Mouse (Mus musculus): ENCODE results near the gene Strip2.

Gene Strip2

DNA sequence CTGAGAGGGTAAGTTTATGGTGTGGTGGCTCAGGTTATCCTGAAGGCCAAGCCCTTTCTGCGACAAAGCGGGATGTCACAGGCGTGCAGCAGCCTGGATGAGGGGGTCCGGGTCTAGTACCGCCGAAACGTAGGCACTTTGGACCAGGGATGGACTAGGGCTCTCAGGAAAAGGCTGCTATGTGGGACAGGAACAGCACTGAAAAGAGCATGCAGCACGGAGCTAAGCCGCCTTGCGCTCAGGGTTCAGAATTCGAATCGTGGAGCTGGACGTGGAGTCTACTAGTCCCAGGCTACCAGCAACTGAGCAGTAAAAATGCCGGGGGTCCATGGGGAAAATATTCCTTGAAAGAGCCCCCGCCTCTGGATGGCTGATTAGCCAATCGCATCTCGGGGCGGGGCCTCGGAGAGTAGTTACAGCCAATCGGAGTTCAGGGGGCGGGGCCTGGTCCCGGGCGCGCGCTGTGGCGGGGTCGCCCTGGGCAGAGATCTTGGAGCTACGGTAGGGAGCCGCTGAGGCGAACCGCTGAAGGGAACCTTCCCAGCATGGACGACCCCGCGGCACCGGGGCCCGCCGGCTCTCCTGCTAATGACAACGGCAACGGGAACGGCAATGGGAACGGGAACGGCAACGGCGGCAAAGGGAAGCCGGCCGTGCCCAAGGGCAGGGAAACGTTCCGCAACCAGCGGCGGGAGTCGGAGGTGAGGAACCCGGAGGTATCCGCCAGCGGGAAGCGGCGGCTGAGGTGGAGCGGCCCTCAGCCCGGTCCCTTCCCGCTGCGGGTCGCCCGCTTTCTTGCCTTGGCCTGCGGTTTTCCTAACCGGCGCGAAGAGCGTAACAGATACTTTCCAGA, at the start of gene Strip2:
Gene Strip2 (plus strand): TSS at position 483 of the 853 bp plus-strand sequence.
- DNase-seq (ENCODE audit: low spot score) = peak; percentile 75

DNA sequence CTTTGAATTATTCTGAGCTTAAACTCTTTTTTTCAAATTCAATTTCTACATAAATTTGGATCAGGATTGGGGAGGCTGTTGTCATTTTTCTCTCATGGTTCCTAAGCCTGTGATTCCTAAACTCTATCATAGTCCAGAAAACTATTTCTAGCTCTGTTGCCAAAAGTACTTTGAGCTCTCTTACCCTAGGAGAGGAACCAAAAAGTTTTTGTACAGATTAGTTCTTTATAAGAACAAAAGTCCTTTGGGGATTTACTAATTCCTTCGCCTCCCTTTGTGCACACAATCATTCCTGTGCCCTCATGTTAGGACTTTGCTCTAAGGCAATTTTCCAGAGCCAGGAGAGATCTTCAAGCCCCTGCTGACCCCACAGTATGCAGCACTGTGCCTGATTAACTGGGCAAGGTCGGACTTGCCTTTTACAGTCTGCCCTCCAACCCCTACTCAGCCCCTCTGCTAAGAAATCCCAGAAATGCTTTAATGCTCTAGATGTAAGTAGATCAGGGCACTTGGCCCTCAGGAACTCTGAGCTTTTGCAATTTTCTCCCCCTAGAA, 48.4 kb upstream of the Strip2 start:
- no peak for DNase-seq (ENCODE audit: low spot score)

DNA sequence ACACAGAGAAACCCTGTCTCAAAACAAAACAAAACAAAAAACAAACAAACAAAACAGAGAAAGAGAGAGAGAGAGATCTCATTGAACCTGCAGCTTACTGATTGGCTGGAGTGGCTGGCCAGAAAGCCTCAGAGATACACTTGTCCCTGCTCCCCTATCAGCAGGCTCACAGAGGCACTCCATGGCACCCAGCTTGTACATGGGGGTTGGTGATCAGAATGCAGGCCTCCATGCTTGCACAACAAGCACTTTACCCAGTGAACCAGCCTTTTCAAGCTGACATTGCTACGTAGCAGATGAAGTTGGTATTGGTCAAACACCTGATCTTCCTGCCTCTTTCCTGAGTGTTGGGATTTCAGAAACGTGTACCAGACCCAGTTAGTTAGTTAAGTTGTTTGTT, 43.2 kb upstream of the Strip2 start:
- no peak for DNase-seq (ENCODE audit: low spot score)

DNA sequence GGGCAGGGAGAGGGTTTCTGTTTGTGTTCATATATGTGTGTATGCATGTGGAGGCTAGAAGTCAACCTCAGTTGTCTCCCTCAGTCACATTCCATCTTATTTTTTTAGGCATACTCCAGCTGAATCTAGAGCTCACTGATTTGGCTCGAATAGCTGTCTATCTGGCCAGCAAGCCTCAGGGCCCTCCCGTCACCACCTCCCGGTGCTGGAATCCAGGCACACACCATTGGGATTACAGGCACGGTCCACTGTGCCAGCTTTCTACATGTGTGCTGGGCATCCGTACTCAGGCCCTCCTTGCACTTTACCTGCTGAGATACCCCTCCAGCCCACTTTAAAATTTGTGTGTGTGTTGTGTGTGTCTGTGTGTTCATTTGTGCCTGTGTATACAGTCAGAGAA, 41.2 kb upstream of the Strip2 start:
- no peak for DNase-seq (ENCODE audit: low spot score)

GRCm38 (mm10) chr6:29876782-29877181, 40.0 kb upstream of the Strip2 start:
- no peak for DNase-seq (ENCODE audit: low spot score)

DNA sequence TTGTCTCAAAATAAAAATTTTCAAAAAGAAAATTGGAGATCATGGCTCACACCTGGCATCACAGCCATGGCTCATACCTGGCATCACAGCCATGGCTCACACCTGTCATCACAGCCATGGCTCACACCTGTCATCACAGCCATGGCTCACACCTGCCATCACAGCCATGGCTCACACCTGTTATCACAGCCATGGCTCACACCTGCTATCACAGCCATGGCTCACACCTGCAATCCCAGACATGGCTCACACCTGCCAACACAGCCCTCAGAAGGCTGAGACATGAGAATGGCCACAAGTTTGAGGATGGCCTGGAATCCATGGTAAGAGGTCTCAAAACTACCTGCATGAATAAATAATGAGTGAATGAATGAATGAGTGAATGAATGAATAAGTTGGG, 37.2 kb upstream of the Strip2 start:
- DNase-seq (ENCODE audit: low spot score) = no peak

- DNase-seq (ENCODE audit: low spot score) = no peak
Observed at GRCm38 (mm10) chr6:29880796-29881195, 36.0 kb upstream of the Strip2 start.

DNA sequence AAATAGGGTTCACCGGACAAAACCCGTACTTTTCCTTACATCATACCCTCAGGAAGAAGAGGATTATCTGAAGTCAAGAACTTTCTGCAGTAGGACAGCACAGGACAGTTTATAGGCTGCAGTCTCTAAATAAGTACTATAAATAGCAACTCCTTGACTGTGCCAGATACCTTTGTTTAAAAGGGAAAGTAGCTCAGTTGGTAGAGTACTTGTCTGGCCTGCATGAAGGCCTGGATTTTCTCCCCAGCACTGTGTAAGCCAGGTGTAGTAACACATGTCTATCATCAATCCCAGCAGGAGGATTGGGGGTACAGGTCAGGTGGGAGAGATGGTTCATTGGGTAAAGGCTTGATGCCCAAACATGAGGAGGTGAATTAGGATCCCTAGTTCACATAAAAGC, 34.9 kb upstream of the Strip2 start:
- no peak for DNase-seq (ENCODE audit: low spot score)

GRCm38 (mm10) chr6:29882870-29883269, 33.9 kb upstream of the Strip2 start:
- DNase-seq (ENCODE audit: low spot score) = no peak

- DNase-seq (ENCODE audit: low spot score) = no peak
Observed at GRCm38 (mm10) chr6:29891151-29891550, 25.7 kb upstream of the Strip2 start.

DNA sequence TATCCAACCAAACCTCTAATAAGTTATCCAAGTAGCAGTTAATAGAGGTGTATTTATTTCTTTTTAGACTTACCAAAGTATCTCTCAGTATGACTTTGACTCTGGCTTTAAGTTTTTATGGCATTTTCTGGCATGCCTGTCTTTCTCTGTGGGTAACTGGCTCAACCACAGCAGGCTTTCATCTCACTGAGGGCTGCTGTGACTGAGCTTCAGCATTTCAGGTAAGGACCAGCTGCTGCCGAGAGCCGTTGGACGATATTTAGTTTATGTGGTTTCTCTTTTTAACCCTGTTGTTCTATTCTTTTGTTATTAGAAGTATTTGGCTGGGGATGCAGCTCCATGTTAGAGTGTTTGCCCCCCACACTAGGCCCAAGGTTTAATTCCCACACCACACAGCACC, 19.8 kb upstream of the Strip2 start:
- DNase-seq (ENCODE audit: low spot score) = no peak

GRCm38 (mm10) chr6:29901450-29901849, 15.4 kb upstream of the Strip2 start:
- no peak for DNase-seq (ENCODE audit: low spot score)

DNA sequence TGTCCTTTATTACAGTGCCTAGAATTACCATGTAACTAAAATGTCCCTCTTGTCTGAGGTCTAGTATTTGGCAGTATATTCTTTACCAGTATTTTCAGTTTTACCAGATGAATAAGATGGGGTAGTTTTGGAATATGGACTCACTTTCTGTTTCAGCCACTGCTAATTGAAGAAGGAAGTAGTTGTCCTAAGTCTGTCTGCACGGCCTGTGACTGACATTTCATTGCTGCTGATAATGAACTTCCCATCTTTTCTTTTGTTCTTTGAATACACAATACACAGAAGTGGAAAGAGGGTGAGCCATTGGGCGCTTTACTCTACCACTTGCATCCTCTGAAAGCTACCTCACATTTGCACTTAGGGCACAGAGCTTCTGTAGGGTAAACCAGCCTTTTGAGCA, 14.6 kb upstream of the Strip2 start:
- DNase-seq (ENCODE audit: low spot score) = no peak

GRCm38 (mm10) chr6:29903343-29903914, 13.4 kb upstream of the Strip2 start:
- DNase-seq (ENCODE audit: low spot score) = no peak

- DNase-seq (ENCODE audit: low spot score) = no peak
Observed at GRCm38 (mm10) chr6:29904281-29904680, 12.5 kb upstream of the Strip2 start.

DNA sequence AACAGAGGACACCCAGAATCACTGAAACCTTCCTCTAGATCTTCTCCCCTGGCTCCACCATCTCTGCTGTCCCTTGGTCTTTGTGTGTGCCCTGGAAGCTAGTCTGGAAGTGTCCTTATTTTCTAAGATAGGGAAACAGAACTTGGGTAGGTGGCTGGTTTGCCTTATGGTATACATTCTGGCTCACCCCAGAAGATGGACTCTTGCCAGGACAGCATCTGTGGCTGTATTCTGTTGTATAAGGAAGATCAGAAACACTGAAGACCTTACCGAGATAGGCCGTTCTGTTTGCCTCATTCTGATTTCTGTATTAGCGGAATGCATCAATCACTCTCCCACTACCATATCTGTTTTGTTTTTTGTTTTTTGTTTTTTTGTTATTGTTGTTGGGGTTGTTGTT, 6.2 kb upstream of the Strip2 start:
- no peak for DNase-seq (ENCODE audit: low spot score)

- DNase-seq (ENCODE audit: low spot score) = no peak
Observed at GRCm38 (mm10) chr6:29913673-29914072, 3.1 kb upstream of the Strip2 start.

DNA sequence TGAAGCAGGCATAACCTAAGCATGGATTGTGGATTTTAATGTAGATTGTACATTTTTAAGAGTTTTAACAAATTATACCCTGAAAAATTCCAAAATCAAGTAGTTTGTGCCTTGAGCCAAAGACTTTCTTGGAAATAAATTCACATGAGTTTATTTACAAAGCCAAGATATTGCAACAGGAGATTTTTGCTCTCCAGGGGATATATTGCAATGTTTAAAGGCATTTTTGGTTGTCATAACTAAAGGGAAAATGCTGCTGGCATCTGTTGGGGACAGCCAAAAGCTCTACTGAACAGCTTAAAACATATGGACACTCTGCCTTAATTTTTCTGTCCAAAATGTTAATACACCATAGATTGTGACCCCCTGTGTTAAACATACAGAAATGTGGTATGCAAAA, 2.7 kb upstream of the Strip2 start:
- DNase-seq (ENCODE audit: low spot score) = no peak

DNA sequence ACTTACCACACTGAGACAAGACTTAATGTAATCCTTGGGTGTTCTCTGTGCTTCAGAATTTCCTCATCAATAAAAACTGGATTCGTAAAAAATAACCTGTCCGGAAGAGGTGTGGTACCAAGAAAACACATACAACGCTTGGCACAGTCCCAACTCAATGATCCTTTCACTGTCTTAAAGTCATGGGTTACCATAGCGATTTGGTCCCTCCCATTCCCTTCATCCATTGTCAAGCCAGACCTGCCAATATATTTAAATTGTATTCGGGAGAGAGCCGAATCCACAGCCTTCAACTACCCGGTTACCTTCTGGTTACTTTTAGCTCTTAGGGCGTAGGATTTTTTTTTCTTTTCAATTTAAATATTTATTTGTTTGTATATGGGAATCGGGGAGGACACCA, 976 bp upstream of the Strip2 start:
- DNase-seq (ENCODE audit: low spot score) = no peak

DNA sequence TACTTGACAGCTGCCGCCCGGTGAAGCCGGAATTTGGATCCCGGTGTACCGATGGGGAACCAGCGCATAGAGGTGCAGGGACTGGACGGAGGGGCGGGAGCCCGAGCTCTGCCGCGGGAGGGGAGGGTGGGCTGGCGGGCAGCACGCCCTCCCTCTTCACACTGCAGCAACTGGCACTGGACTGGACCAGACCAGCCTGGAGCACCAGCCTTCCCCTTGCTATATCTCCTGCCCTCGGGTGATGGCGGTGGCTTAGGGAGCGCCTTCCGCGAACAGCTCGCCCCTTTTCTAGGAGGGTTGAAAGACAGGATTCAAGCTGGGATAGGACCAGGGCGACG, 540 bp downstream of the Strip2 start:
- DNase-seq (ENCODE audit: low spot score) = no peak

DNA sequence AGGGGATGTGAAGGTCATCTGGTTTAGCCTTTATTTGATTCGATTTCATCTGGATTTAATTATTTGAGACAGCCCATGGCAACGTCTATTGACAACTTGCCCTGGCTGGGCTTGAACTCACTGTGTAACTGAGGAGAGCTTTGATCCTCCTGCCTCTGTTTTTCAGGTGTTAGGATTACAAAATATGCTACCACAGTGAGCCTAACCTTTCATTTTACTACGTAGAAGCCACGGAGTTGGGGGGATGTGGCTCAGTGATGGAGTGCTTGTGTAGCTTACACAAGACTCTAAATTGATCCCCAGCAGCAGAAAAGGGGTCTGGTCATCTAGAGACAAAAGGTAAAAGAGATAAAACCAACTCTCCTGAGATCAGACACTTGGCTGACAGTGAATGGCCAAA, 1.1 kb downstream of the Strip2 start:
- DNase-seq (ENCODE audit: low spot score) = no peak

- DNase-seq (ENCODE audit: low spot score) = no peak
Observed at GRCm38 (mm10) chr6:29923501-29923900, 6.7 kb downstream of the Strip2 start.

- no peak for DNase-seq (ENCODE audit: low spot score)
Observed at GRCm38 (mm10) chr6:29925594-29926219, 8.9 kb downstream of the Strip2 start.
